Mouse (Mus musculus) 3134 (cell line): ENCODE data around the gene Chtop.

Experiments
- DNase-seq: peaks from one replicate; pipeline ENCODE4 v3.0.0-alpha.2; 2011; ENCODE audit warnings: low spot score; ENCODE audit not compliant: insufficient read length; ENCODE audit errors: extremely low read depth

Chtop gene

GRCm38 (mm10) chr3:90508950-90509746, at the start of gene Chtop:
Gene Chtop (minus strand): TSS chr3:90509498.
- peak; percentile 97 for DNase-seq

GRCm38 (mm10) chr3:90555954-90556353, 46.7 kb upstream of the Chtop start:
- DNase-seq: peak; percentile 23

GRCm38 (mm10) chr3:90552231-90552630, 42.9 kb upstream of the Chtop start:
- no peak for DNase-seq

- no peak for DNase-seq
These were observed 41.1 kb upstream of the Chtop start for GRCm38 (mm10) chr3:90550421-90550790.

GRCm38 (mm10) chr3:90549676-90550420, 40.5 kb upstream of the Chtop start:
- DNase-seq: peak; percentile 74

GRCm38 (mm10) chr3:90540904-90541303, 31.6 kb upstream of the Chtop start:
- DNase-seq: no peak

- DNase-seq: no peak
These were observed 28.6 kb upstream of the Chtop start for GRCm38 (mm10) chr3:90537905-90538296.

GRCm38 (mm10) chr3:90537141-90537904, 28.0 kb upstream of the Chtop start, which contains the start of gene S100a16:
Gene S100a16 (plus strand): TSS chr3:90537254.
- DNase-seq: peak; percentile 72

GRCm38 (mm10) chr3:90535446-90535845, 26.1 kb upstream of the Chtop start:
- DNase-seq: no peak

GRCm38 (mm10) chr3:90531713-90532112, 22.4 kb upstream of the Chtop start:
- DNase-seq: no peak

- no peak for DNase-seq
These were observed 18.1 kb upstream of the Chtop start for GRCm38 (mm10) chr3:90527291-90527873.

GRCm38 (mm10) chr3:90526580-90526979, 17.3 kb upstream of the Chtop start, which contains the start of gene S100a14:
Gene S100a14 (plus strand): TSS chr3:90526856.
- DNase-seq: peak; percentile 42

- no peak for DNase-seq
These were observed 16.8 kb upstream of the Chtop start for GRCm38 (mm10) chr3:90526076-90526475.

GRCm38 (mm10) chr3:90525421-90525820, 16.1 kb upstream of the Chtop start:
- DNase-seq: peak; percentile 57

- DNase-seq: no peak
These were observed 8.4 kb upstream of the Chtop start for GRCm38 (mm10) chr3:90517711-90518110.

- no peak for DNase-seq
These were observed 6.5 kb upstream of the Chtop start for GRCm38 (mm10) chr3:90515789-90516188.

GRCm38 (mm10) chr3:90515242-90515641, 5.9 kb upstream of the Chtop start:
- no peak for DNase-seq

GRCm38 (mm10) chr3:90514691-90515090, 5.4 kb upstream of the Chtop start:
- peak; percentile 71 for DNase-seq

GRCm38 (mm10) chr3:90513796-90514590, 4.7 kb upstream of the Chtop start, which contains the start of the genes S100a1 and S100a13:
Gene S100a1 (minus strand): TSS chr3:90514392.
Gene S100a13 (plus strand): TSS chr3:90514435.
- peak; percentile 83 for DNase-seq
